Mouse (Mus musculus) cerebellum, adult 18-20 months (tissue): ENCODE data around the gene Mrpl49.
"Not testable (repeated sequence)": the region's sequence is repeated elsewhere in the genome, so short reads cannot be mapped to it uniquely, and the experiment has no call there.

Experiments used
- DNase-seq, 2 experiments: peaks; one replicate each; pipeline ENCODE4 v3.0.0; 2021

Mrpl49 gene

DNA sequence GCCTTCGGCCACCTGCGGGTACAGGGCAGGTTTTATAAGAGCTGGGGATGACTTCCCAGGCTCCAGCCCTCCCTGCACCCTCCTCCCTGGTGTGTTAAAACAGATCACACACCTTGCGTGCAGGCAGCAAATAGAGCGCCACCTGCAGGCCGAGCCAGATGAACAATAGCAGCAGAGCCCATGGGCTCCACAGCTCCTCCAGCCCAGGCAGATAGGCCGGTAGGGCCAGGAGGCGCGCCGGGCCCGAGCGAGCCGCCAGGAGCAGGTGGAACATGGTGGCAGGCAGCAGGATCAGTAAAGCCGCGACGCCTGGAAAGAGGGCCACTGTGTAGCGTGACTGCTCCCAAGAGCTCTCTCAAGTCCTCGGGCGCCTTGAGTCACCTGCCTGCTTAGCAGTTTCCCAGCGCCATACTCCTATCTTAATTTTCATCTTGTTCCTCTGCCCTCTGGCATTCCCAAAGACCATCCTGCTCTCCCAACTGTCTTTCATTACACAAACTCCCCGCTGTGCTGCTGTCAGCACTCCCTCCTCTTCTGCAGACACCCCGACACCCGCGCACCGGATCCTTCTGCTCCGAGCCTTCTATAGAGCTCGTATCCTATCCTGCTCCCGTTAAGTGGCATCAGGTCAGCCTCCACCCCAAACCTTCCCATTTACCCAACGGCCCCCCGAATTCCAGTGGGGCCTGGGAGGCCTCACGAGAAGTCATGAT, 9.6 kb upstream of the Mrpl49 start:
- DNase-seq = peak; percentile 91 to 93

DNA sequence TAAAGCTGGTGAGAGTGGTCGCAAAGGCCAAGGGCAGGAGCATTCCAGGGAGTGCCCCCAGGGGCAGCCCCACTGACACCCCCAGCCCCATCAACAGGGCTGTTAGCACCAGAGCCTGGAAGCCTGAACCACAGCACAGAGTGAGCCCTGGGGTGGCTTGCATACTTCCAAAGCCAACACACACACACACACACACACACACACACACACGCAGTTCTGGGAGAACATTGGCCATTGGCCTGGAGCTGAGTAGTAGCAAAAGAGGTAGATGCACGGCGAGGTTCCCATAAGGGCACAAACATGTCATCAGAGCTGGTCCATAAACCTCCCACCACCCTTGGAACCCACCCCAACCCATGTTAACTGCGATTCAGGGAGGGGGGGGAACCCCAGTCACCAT, 9.0 kb upstream of the Mrpl49 start:
- DNase-seq = no peak

DNA sequence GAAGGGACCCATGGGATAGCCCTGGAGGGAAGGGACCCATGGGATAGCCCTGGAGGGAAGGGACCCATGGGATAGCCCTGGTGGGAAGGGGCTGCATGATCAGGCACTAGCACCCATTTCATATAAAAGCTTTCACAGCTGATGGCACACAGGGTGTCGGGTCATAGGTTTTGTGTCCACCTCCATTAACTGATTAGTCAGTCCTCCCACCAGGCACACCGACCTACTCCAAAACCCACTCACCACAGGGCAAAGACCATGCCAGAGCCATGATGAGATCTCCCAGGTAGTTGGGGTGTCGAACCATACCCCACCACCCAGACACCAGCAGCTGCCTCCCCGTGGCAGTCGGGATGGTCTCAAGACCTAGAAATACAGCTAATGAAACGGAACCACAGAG, 5.5 kb upstream of the Mrpl49 start:
- DNase-seq = no peak

DNA sequence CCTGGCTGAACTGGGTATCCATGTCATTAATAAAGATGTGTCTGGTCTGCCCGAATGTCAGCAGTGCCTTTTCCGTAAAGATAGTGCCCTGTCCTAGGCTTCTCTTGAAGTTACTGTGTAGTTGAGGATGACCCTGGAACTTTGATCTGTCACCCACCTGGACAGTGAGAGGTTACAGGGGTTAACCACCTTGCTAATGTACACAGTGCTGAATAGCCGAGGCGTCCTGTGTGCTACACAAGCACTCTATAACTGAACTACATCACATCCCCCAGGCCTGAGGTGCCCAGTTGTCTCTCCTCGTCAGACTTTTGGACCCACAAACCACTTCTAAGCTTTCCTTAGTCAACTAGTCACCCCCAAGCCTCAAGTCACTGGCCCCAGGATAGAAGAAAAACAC, 4.8 kb upstream of the Mrpl49 start:
- DNase-seq = no peak

DNA sequence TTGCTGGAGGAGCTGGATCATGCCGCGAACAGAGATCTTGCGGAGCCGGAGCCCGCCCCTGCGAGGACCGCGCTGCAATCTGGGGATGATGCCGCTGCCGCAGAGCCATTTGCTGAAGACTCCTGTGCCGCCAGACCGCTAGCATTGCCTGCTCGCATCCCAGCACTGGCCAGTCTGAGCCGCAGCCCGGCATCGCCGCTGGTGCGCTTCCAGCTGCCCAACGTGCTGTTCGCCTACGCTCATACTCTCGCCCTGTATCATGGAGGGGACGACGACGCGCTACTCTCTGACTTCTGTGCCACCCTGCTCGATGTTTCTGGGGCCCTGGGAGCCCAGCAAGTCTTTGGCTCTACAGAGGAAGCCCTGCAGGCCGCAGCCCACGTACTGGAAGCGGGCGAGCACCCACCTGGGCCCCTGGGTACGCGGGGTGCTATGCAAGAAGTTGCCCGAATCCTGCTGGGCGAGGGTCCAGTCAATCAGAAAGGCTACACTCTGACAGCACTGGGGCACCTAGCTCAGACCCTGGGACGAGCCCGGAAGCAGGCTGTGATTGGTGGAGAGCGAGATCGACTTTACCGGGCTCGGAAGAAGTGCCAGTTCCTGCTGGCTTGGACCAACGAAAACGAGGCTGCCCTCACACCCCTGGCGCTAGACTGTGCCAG, 4.2 kb upstream of the Mrpl49 start:
- DNase-seq = peak; percentile 30 to 53

DNA sequence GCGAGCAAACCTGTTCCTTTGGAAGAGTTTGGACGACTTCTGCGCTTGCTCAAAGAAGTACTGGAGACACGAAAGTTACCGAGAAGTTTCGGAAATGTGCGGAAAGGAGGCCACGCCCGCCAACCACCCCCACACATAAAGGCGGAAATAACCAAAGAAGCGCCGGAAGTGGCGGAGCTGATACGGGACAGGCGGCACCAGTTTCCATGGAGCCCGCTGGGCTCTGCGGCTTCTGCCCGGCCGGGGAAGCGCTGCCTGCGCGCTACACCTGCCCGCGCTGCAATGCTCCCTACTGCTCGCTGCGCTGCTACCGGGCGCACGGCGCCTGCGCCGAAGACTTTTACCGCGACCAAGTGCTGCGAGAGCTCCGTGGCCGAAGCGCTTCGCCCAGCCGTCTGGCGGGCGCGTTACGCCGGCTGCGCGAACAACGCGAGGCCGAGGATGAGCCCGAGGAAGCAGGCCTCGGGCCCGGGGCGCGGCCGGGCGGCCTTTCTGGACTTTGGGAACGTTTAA, 3.5 kb upstream of the Mrpl49 start, which contains the start of gene Znhit2:
TSS of gene Znhit2 (plus strand) at position 172 of the 513 bp plus-strand sequence.
- peak; percentile 88 to 91 for DNase-seq

DNA sequence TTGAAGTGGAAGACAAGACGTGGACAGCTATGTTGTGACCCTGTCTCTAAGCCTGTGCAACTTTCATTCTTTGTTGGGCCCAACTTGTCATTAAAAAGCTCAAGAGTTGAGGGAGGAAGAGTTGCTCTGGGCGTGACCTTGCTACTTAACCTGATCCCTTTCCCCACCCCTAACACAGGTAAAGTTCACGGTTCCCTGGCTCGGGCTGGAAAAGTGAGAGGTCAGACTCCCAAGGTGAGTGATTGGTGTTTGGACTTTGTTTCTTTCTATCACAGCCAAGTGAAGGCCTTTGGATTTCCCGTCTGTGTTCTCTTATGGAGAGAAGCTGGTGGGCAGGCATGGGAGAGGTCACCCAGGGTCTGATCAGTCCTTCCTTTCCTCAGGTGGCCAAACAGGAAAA, 1.4 kb upstream of the Mrpl49 start:
- peak in 1 of 2 experiments; percentile 7 for DNase-seq

DNA sequence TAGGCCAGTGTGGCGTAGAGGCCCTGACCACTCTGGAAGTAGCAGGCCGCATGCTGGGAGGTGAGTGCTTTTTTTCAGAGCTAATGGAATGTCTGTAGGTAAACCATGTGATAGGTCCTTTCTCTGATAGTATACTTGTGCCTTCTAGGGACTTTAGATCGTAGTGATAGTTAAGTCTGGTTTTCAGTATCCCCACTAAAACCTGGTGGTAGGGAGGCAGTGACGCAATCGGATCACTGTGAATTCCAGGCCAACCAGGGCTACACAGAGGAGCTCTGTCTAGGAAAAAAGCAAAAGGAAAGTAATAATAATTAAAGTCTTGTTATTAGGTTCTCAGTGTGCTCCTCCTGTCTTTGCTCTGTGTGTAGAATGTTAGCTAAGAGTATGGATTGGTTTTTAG, 928 bp upstream of the Mrpl49 start:
- no peak for DNase-seq

DNA sequence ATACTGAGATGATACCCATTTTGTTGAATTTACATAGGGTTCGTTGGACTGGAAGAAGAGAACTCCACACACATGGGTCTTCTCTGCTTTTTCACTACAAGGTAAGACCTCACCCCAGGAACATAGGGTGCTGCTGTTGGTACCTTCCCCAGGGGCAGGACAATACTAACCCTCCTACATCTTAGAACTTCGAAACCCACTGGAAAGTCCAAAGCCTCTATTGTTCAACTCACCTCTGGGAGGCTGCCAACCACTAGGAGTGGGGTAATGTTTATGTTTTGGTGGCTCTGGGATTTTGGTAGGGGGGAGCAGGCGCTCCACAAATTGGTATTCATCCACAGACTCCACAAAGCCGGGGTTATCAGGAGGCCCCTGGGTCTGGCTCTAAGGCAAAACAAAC, 889 bp downstream of the Mrpl49 start:
- DNase-seq = peak; percentile 21 to 25

DNA sequence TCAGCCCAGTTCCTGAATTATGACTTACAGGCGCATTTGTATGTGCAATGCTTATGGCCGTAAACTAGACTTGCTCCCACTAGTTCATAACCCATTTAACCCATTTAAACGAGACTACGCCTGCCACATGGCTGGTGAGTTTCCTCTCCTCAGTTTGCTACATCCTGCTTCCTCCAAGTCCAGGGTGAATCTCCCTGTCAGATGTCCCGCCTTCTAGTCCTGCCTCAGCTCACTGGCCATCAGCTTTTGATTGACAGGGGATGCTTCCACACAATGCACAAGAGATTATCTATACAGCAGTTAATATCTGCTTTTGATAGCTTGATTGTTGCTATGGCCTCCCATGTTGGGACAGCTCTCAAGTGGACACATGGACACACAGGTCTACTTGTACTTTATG, 3.3 kb downstream of the Mrpl49 start:
- no peak for DNase-seq

DNA sequence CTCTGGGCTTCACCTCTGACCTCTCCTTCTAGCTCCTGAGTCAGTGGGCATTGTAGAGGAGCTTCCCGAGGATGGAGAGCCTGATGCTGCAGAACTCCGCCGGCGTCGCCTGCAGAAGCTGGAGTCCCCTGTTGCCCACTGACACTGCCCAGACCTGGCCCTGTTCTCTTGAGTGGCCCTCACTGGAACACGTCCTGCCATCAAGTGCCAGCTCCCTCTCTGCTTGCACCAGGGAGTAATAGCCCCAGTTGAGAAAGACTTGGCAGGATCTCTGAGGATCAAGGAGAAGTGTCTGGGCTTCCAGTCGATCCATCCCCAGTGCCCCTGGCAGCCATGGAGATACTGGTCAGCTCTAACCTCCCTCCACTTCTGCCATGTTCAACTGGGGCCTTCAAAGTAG, 5.1 kb downstream of the Mrpl49 start:
- peak in 1 of 2 experiments; percentile 3 for DNase-seq

DNA sequence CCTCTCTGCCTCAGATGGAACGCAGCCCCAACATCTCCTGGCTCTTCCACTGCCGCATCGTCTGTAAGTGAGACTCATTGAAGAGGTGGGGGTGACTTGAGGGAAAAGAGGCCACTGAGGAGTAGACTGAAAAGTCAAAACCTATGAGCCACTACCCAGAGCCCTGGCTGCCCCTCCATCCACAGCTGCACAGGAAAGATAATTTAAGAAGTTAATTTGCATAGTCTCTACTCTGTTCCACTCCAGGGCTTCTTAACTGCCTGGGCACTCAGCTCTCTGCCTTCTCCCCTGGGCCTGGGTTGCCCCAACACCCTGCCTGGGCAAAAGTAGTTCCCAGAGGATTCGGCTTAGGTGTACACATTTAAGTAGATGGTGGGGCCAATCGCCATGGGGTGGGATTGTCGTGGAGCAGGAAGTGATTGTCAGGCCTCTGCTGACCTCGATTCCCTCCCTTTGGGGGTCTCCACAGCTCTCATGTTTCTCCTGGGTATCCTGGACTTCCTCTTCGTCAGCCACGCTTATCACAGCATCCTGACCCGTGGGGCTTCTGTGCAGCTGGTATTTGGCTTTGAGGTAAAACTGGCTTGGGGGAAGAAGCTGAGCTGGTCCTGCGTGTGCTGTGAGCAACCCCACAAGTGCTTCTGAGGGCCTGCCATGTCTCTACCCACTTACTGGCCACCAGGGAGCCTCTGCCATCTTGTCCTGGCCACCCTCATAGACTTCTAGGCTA, 8.7 kb downstream of the Mrpl49 start:
- no peak for DNase-seq

DNA sequence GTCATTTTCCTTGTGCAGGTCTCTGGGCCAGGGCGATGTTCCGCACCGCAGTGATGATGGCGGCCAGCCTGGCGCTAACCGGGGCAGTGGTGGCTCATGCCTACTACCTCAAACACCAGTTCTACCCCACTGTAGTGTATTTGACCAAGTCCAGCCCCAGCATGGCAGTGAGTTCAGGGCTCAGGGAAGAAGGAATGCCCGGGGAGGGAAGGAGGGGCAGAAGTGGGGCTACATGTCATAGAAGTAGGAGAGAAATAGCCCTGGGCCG, 9.8 kb downstream of the Mrpl49 start:
- peak in 1 of 2 experiments; percentile 21 for DNase-seq

DNA sequence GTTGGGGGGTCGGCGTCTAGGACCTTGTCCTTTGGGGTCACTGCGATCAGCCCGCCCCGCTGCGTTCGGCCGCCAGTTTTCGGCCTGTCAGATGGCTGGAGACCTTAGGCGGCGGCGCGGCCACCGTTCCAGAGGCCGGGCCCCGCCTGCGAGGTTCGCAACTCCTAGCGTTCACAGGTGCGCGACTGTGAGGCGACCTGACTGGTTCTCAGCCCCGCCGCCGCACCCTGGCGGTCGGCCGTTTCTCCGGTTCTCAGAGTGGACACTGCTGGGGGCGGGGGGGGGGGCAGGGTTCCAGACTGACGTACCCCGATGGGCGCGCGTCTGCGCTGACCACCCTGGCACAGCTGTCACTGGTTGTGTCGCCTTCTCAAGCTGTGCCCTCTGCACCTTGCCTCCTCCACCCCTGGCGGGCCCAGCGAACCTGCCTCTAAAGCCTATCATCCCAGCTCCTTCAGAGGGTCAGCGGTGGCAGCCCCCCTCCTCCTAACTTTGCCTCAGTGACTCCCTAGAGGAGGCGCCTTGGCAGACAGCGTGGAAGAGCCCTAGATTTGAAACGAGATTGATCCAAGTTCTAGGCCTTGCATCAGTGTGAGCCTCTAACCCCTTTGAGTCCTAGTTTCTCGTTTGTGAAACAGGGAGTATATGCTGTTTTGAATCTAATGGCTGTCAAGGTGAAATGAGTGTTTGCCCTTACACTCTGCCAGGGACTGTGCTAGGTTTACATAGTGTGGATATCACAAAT, 10.3 kb downstream of the Mrpl49 start:
- peak in 1 of 2 experiments; percentile 31 for DNase-seq

DNA sequence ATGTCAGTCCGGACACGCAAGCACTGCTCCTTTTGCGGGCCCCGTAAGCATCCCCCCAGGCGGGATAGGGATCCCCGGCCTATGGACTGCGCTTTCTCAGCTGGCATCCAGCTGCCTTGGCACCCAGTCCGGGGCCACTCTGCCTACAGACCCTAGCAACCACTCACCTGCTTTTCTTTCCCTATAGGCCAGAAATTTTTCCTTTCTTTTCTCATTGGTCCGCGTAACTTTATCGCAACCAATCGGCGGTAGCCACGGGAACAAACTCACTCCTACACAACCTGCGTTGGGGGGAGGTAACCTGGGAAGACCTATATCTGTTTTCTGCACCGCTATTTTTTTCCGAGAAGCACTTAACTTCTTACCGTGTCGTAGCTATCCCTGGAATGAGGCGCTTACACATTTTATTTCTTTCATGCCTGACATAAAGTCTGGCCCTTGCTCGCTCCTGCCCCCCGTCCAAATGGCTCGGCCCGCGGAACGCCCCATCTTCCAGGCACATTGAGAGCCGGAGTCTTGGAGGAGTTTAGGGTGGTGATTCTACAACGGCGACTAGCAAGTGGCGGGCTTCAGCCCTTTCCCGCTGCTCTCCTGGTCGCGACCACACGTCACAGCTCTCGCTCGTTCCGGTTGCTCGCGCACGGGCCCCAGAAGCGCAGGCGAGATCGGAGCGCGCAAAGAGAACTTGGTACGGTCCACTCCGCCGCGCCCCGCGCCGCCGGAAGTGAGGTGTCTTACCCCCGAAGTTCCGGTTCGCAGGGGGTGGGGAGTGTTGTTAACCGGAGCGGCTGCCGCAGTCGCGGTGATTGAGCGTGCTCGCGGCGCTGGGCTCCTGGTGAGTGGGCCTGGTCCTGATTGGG, 11.1 kb downstream of the Mrpl49 start, which contains the start of gene Syvn1:
TSS of gene Syvn1 (plus strand) at position 283 of the 860 bp plus-strand sequence.
- peak; percentile 93 for DNase-seq

DNA sequence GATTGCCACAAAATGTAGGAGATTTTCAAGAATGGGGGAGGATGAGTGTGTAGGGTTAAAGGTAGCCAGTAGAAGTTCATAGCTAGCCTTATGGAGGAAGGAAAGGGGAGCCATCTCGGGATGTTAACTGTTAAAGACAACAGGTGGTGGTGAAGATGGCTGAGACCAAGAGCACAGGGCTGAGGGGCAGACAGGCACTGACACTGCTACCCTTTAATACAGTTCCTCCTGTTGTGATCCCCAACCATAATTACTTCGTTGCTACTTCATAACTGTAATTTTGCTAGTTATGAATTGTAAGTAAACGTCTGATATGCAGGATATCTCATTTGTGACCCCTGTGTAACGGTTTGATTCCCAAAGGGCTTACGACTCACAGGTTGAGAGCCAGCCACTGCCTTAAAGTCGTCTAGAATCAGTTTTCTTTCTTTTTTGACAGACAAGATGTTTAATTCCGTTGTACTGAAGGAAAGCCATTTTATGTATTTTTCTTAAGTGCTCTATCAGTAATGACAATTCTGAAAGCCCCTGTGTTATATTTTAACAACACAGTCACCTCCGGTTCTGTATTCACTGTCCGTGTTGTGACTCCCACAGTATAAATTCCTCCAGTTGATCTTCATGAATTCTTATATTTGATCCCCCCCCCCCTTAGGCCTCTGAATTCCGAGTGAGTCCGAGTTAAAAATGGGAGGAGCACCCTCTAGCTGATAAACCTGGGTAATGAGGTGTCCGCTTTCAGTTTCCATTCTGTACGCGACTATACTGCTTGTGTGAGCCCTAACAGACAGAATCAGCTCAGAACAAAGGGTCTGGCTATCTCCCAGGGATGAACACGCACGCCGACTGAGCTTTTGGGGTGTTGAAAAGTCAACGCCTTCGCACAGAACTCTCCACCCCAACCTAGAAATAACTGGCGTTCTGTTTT, 12.0 kb downstream of the Mrpl49 start:
- DNase-seq = peak in 1 of 2 experiments; percentile 13

DNA sequence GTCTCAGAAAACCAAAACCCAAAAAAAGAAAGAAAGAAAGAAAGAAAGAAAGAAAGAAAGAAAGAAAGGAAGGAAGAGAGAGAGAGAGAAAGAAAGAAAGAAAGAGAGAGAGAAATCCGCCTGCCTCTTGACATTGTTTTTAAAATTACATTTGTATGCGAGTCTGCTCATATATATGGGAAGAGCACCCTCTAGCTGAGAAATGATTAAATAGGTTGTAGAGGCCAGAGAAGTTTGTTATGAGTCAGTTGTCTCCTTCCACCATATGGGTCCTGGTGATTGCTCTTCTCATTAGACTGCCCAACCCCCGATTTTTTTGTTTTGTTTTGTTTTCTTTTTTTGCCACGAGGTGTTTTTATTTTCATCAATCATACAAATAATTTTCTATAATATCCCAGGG, 13.5 kb downstream of the Mrpl49 start:
- not testable (repeated sequence) for DNase-seq

DNA sequence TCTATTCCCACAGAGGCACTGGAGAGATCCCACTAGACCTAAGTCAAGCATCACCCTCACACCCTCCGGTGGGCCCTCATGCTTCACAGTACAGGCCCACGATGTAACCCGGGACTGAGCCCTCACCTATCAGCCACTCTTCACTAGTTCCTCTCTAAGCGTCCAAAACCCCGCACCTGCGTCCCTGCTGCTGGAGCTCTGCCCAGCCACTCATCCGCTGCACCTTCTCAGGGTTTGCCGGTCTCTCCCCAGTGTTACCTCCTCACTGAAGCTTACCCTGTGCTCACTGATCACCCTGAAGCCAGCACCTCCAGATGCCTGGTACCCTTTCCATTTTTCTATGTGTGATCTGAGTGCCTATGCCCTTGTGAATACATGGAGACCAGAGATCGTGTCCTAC, 15.3 kb downstream of the Mrpl49 start:
- DNase-seq = peak in 1 of 2 experiments; percentile 23

DNA sequence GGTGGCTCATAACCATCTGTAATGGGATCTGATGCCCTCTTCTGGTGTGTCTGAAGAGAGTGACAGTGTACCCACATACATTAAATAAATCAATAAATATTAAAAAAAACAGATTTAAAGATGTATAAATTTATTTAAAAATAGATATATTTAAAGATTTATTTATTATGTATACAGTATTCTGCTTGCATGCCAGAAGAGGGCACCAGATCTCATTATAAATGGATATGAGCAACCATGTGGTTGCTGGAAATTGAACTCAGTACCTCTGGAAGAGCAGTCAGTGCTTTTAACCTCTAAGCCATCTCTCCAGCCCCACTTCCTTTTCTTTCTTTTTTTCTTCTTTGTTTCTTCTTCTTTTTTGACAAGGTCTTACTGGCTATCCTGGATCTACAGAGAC, 17.6 kb downstream of the Mrpl49 start:
- DNase-seq = no peak

DNA sequence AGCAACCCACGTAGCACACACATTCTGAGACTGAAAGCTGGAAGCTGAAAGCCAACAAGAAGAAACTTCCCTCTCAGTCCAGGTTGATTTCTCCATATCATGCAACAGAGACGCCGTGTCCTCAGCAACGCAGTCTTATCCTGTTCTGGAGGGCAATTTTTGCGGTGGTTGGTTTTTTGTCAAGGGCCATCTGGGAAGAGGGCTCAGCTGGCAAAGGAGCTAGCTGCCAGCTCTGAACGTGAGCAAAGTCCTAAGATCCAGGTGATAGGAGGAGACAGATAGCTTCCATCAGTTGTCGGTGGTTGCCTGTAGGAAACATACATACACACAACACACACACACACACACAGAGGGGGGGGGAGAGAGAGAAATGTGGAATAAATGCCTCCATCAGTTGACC, 19.3 kb downstream of the Mrpl49 start:
- DNase-seq = no peak

DNA sequence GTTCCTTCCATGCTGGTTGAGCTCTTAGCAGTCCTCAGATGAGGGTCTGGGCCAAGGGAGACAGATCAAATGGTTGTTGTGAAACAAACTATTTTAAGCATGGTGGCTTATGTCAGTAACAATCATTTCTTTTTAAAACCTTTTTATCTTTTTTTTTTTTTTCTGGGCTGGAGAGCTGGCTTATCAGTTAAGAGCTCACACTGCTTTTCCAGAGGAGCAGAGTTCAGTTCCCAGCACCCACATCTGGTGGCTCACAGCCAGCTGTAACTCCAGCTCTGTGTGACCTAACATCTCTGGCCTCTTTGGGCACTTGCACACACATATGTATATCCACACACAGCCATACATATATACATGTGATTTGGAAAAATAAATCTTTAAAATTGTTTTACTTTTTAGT, 19.9 kb downstream of the Mrpl49 start:
- DNase-seq = no peak
